Comparison of ENCODE assay signal across 8 mouse cellular contexts in genomic region chr10:128747646-128748251, GRCm38 (mm10). TPM values are rescaled to one million over a fixed set of nuclear protein-coding genes. Genes with fewer than 3 reads are reported as not detected.
DNase-seq lines count a peak whose midpoint lies in the region; ATAC-seq and TF ChIP-seq lines count a peak whose summit lies in the region.

TSS of gene Pym1 (plus strand) at chr10:128747889.

- peak; percentile 32 for DNase-seq in right cerebral cortex, adult 18-20 months
- no peak for DNase-seq in right cerebral cortex, postnatal 25 days
- DNase-seq in embryo, embryonic 9.5 days (ENCODE audit: extremely low spot score) = peak; percentile 81
- DNase-seq in gonadal fat pad, adult 2 months (ENCODE audit: low read depth) = peak; percentile 94
- DNase-seq in left cerebral cortex, postnatal 36 days (ENCODE audit: low spot score in 2 of 2) = peak; percentile 52 to 60
- peak; percentile 78 for DNase-seq in midbrain, embryonic 10.5 days (ENCODE audit: low spot score)
- peak; percentile 77 to 78 for DNase-seq in spleen, adult 18-20 months

- intact Hi-C loops in left cerebral cortex, postnatal 36 days (cut with DNase I) = loop anchor here (1.0 to 5.0 kb wide), 2 partner anchors 50 to 58 kb away; partner anchors contain the start of gene Rab5b

- no peaks in the 10 kb centered on the region for H3K27me3 ChIP-seq in intestine, postnatal 0 days (replicated peaks; ENCODE audit: control insufficient read depth, insufficient read depth, low read length)
- H3K27me3 ChIP-seq in midbrain, embryonic 10.5 days (ENCODE audit: low read depth, poor library complexity, severe bottlenecking) = peaks cover 40% of the 10 kb centered on the region

- TF ChIP-seq CTCF in intestine, postnatal 0 days (IDR thresholded peaks at IDR 0.05; ENCODE audit: low read depth) = no peak

- 1% methylated on average over 35 of the region's 36 CpGs for WGBS in intestine, postnatal 0 days
- WGBS in midbrain, embryonic 10.5 days = under 1% methylated on average over 36 of the region's 36 CpGs

- peak within 1 kb of the TSS; percentile 90 for H3K4me2 ChIP-seq in intestine, postnatal 0 days (replicated peaks; ENCODE audit: low read depth)

- peaks cover 7% of the 10 kb centered on the region; the same call in 1 of the 2 replicates for H3K4me1 ChIP-seq in intestine, postnatal 0 days (replicated peaks; ENCODE audit: control insufficient read depth, insufficient read depth, low read length)
- H3K4me1 ChIP-seq in midbrain, embryonic 10.5 days = peaks cover 47% of the 10 kb centered on the region

- H3K9me3 ChIP-seq in intestine, postnatal 0 days (ENCODE audit: control insufficient read depth) = no peaks in the 10 kb centered on the region
- H3K9me3 ChIP-seq in midbrain, embryonic 10.5 days (replicated peaks) = no peaks in the 10 kb centered on the region

- peak within 1 kb of the TSS; percentile 82 for H3K4me3 ChIP-seq in intestine, postnatal 0 days (ENCODE audit: low read depth, low read length)
- H3K4me3 ChIP-seq in midbrain, embryonic 10.5 days = peak within 1 kb of the TSS; percentile 85

- peak; percentile 74 for ATAC-seq in intestine, postnatal 0 days

- H3K36me3 ChIP-seq in intestine, postnatal 0 days (ENCODE audit: control insufficient read depth, insufficient read depth) = no peaks in the 10 kb centered on the region
- H3K36me3 ChIP-seq in midbrain, embryonic 10.5 days = peaks cover 10% of the 10 kb centered on the region

- peak within 1 kb of the TSS; percentile 83 for H3K9ac ChIP-seq in intestine, postnatal 0 days (ENCODE audit: low read depth, low read length)

- H3K27ac ChIP-seq in intestine, postnatal 0 days (ENCODE audit: low read depth, low read length) = peak within 1 kb of the TSS; percentile 95
- H3K27ac ChIP-seq in midbrain, embryonic 10.5 days (replicated peaks) = peak within 1 kb of the TSS; percentile 97

RNA-seq across cellular contexts. Expression of gene Pym1, which starts in this region (rescaled TPM):
- polyA plus RNA-seq in gonadal fat pad, adult 2 months (2012; rRNA removed) = 24.9 and 25.1 TPM in 2 replicates
- 22.3 and 22.7 TPM in 2 replicates for polyA plus RNA-seq in intestine, postnatal 0 days (2015; fragmentation: Nextera tagmentation; extraction: Ambion mirVana)
- 10 to 100 TPM; 27.7 to 31.8 TPM for total RNA-seq in left cerebral cortex, postnatal 36 days (2021)
- 56.6 and 59.1 TPM in 2 replicates for polyA plus RNA-seq in midbrain, embryonic 10.5 days (2016; fragmentation: Nextera tagmentation; extraction: Ambion mirVana)
